Mouse (Mus musculus) myocyte (in vitro differentiated cells): ENCODE measurements around the gene Radil. TPM values are rescaled to one million over a fixed set of nuclear protein-coding genes. Genes with fewer than 3 reads are reported as not detected.

ENCODE experiments used
- H3K27me3 ChIP-seq: one replicate; pipeline ENCODE4 v1.6.1; 2011; ENCODE audit not compliant: control insufficient read depth, insufficient read depth, insufficient read length
- H3K36me3 ChIP-seq: one replicate; pipeline ENCODE4 v1.6.1; 2011; ENCODE audit not compliant: control insufficient read depth, insufficient read depth
- H3K4me2 ChIP-seq: one replicate; pipeline ENCODE4 v1.6.1; 2011; ENCODE audit warnings: low read depth, control low read depth
- H3K4me3 ChIP-seq: one replicate; pipeline ENCODE4 v1.5.1; 2011; ENCODE audit warnings: mild to moderate bottlenecking, control low read depth, moderate library complexity
- H3K79me2 ChIP-seq: one replicate; pipeline ENCODE4 v1.6.1; 2011; ENCODE audit not compliant: control insufficient read depth, insufficient read depth
- H3ac ChIP-seq: one replicate; pipeline ENCODE4 v1.6.1; 2011; ENCODE audit not compliant: control insufficient read depth, insufficient read length
- CEBPB ChIP-seq: IDR thresholded peaks from 2 replicates; pipeline ENCODE4 v1.6.1; 2011; ENCODE audit warnings: mild to moderate bottlenecking, moderate library complexity; ENCODE audit not compliant: poor library complexity, insufficient read depth, severe bottlenecking
- E2F4 ChIP-seq: IDR thresholded peaks from one replicate; pipeline ENCODE4 v1.6.1; 2011; ENCODE audit warnings: mild to moderate bottlenecking, control low read depth, moderate library complexity; ENCODE audit not compliant: insufficient read depth
- MAX ChIP-seq: IDR thresholded peaks from one replicate; pipeline ENCODE4 v1.6.1; 2011; ENCODE audit warnings: low read depth, mild to moderate bottlenecking, control low read depth
- MYOD1 ChIP-seq, 3 experiments: IDR thresholded peaks; one replicate each; pipeline ENCODE4 v1.6.1; 2011; ENCODE audit warnings: control low read depth in 2 of 3, low read depth in 2 of 3, mild to moderate bottlenecking in 2 of 3, moderate library complexity in 1 of 3; ENCODE audit not compliant: insufficient read length in 2 of 3, control insufficient read depth in 1 of 3
- MYOG ChIP-seq, 3 experiments: IDR thresholded peaks; one replicate each; pipeline ENCODE4 v1.6.1; 2011; ENCODE audit warnings: control low read depth in 2 of 3, low read depth in 2 of 3, mild to moderate bottlenecking in 2 of 3; ENCODE audit not compliant: insufficient read length in 2 of 3, control insufficient read depth in 1 of 3, insufficient read depth in 1 of 3
- POLR2A ChIP-seq: IDR thresholded peaks from one replicate; pipeline ENCODE4 v1.6.1; 2011; ENCODE audit warnings: low read depth, mild to moderate bottlenecking, control low read depth, moderate library complexity; ENCODE audit not compliant: insufficient read length
- POLR2AphosphoS2 ChIP-seq: IDR thresholded peaks from one replicate; pipeline ENCODE4 v1.6.1; 2011; ENCODE audit warnings: low read depth, control low read depth; ENCODE audit not compliant: insufficient read length
- REST ChIP-seq: IDR thresholded peaks from one replicate; pipeline ENCODE4 v1.6.1; 2011; ENCODE audit warnings: mild to moderate bottlenecking, control low read depth, moderate library complexity; ENCODE audit not compliant: insufficient read depth, insufficient read length
- SRF ChIP-seq: IDR thresholded peaks from one replicate; pipeline ENCODE4 v1.6.1; 2011; ENCODE audit warnings: low read depth; ENCODE audit not compliant: control insufficient read depth, insufficient read length
- TCF12 ChIP-seq: IDR thresholded peaks from one replicate; pipeline ENCODE4 v1.6.1; 2011; ENCODE audit warnings: mild to moderate bottlenecking, control low read depth; ENCODE audit not compliant: poor library complexity, insufficient read depth, severe bottlenecking
- TCF3 ChIP-seq: IDR thresholded peaks from one replicate; pipeline ENCODE4 v1.6.1; 2011; ENCODE audit warnings: low read depth, control low read depth; ENCODE audit not compliant: insufficient read length
- USF1 ChIP-seq: IDR thresholded peaks from one replicate; pipeline ENCODE4 v1.6.1; 2011; ENCODE audit warnings: low read depth, mild to moderate bottlenecking, control low read depth, moderate library complexity
- polyA plus RNA-seq: library from polyadenylated mRNA; unstranded; fragments of >200 nt; fragmentation: generic; extraction: Trizol; gene quantifications from one replicate; pipeline ENCODE4 v1.2.1, GENCODE M21; 2012; ENCODE audit warnings: missing spikeins

Gene Radil
- polyA plus RNA-seq, 1 experiment = 1.6 TPM

DNA sequence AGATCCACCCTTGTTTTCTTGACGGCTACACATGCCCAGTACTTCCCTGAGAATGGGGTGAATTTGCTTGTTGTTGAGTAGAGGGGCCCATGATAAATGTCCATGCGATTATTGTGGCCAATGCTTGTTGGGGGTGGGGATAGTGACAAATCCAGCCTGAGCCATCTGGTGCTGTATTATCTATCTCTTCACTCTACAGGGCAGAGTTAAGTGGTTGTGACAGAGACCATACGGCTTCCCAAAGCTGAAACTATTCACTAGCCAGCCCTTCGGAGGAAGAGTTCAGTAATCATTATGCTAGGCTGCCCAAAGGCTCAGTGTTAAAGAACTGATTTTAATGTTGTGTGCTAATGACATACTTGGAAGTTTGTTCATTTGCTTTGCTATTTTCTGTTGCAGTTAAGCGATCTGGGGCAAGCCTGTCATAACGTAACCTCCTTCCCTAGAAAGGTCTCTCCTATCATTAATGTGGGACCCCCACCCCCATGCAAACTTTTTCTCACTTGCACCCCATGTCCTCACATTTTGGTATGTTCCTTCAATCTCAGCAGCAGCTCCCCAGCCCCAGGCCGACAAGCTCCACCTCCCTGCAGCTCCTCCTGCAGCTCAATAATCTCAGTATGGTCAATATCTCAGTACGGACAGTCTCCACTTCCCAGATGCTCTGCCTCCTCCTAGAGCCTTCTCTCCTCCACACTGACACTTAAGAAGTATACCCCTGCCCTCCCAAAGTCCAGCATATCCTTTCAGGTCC lies 26.0 kb downstream of the Radil start:
- H3K4me2 ChIP-seq = no peak overlapping the region
- no peak overlapping the region for H3K4me3 ChIP-seq
- no peaks in the 10 kb centered on the region for H3K27me3 ChIP-seq
- TF ChIP-seq TCF12 (no peak), USF1 (no peak), TCF3 (no peak), E2F4 (no peak), MYOD1 (IDR thresholded peaks at IDR 0.05; ENCODE audit: control insufficient read depth in 1 of 3, insufficient read length in 2 of 3, low read depth in 2 of 3) (no peak), MYOG (IDR thresholded peaks at IDR 0.05; ENCODE audit: control insufficient read depth in 1 of 3, insufficient read depth in 1 of 3, insufficient read length in 2 of 3, low read depth in 2 of 3) (no peak), POLR2A (no peak), REST (no peak), CEBPB (no peak), MAX (no peak), POLR2AphosphoS2 (no peak), SRF (no peak)
- no peak overlapping the region for H3ac ChIP-seq
- no peaks in the 10 kb centered on the region for H3K36me3 ChIP-seq
- no peaks in the 10 kb centered on the region for H3K79me2 ChIP-seq

GRCm38 (mm10) chr5:142521195-142521866 lies 29.6 kb downstream of the Radil start:
- no peaks in the 10 kb centered on the region for H3K79me2 ChIP-seq
- H3K4me2 ChIP-seq = no peak overlapping the region
- no peaks in the 10 kb centered on the region for H3K27me3 ChIP-seq
- TF ChIP-seq MYOG (IDR thresholded peaks at IDR 0.05; ENCODE audit: control insufficient read depth in 1 of 3, insufficient read depth in 1 of 3, insufficient read length in 2 of 3, low read depth in 2 of 3) (no peak), POLR2AphosphoS2 (no peak), MYOD1 (IDR thresholded peaks at IDR 0.05; ENCODE audit: control insufficient read depth in 1 of 3, insufficient read length in 2 of 3, low read depth in 2 of 3) (no peak), POLR2A (no peak), CEBPB (no peak), TCF12 (no peak), REST (no peak), MAX (no peak), E2F4 (no peak), TCF3 (no peak), USF1 (no peak), SRF (no peak)
- H3K36me3 ChIP-seq = no peaks in the 10 kb centered on the region
- H3ac ChIP-seq = no peak overlapping the region
- no peak overlapping the region for H3K4me3 ChIP-seq

DNA sequence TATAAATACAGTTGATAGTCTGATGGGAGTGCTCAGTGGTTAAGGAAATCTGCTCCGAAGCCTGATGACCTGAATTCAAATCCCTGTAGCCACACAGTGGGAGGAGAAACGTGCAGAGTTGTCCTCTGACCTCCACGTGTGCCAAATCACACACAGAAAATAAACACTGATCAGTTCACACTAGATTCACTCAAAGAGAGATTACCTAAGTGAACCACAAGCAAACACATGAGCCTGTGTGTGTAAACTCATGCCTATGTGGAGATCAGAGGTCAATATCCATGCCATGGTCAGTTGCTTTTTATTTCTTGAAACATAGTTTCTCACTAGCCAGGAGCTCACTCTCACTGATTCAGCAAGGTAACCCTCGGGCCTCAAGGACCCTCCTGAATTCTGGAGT lies 30.5 kb downstream of the Radil start:
- no peaks in the 10 kb centered on the region for H3K36me3 ChIP-seq
- no peak for TF ChIP-seq CEBPB
- no peak for TF ChIP-seq POLR2AphosphoS2
- TF ChIP-seq TCF3 = no peak
- TF ChIP-seq TCF12 = no peak
- no peak for TF ChIP-seq E2F4
- no peak for TF ChIP-seq MYOD1 (IDR thresholded peaks at IDR 0.05; ENCODE audit: control insufficient read depth in 1 of 3, insufficient read length in 2 of 3, low read depth in 2 of 3)
- no peak for TF ChIP-seq SRF
- TF ChIP-seq REST = no peak
- no peak for TF ChIP-seq MAX
- no peaks in the 10 kb centered on the region for H3K27me3 ChIP-seq
- no peak overlapping the region for H3K4me2 ChIP-seq
- H3K4me3 ChIP-seq = no peak overlapping the region
- no peak overlapping the region for H3ac ChIP-seq
- H3K79me2 ChIP-seq = no peaks in the 10 kb centered on the region

- TF ChIP-seq USF1 = no peak
- no peak for TF ChIP-seq MYOG (IDR thresholded peaks at IDR 0.05; ENCODE audit: control insufficient read depth in 1 of 3, insufficient read depth in 1 of 3, insufficient read length in 2 of 3, low read depth in 2 of 3)
- TF ChIP-seq TCF12 = no peak
- no peak for TF ChIP-seq TCF3
- no peak for TF ChIP-seq REST
- TF ChIP-seq E2F4 = no peak
- no peak for TF ChIP-seq SRF
- H3K36me3 ChIP-seq = no peaks in the 10 kb centered on the region
- H3K79me2 ChIP-seq = no peaks in the 10 kb centered on the region
- no peak overlapping the region for H3K4me3 ChIP-seq
- H3K27me3 ChIP-seq = no peaks in the 10 kb centered on the region
- no peak overlapping the region for H3K4me2 ChIP-seq
- no peak overlapping the region for H3ac ChIP-seq
Measured at GRCm38 (mm10) chr5:142518973-142519372, 31.9 kb downstream of the Radil start.

DNA sequence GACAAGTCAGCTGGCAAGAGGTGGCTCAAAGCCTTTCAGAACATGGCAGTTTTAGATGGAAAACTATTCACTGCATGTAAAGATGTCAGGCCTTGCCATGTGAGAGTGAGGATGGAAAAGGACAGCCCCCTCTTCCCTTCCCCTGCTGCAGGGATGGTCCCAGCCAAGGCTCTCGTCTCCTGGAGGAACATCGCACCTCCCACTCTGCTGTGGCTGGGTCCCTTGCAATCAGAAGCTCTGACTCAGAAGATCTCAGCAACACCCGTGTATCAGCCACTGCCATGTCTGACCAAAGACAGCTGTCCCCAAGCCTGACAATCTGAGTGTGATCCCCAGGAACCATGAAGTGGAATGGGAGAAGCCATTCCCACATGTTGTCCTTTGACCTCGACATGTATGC lies 38.8 kb downstream of the Radil start:
- no peaks in the 10 kb centered on the region for H3K27me3 ChIP-seq
- no peak for TF ChIP-seq MYOD1 (IDR thresholded peaks at IDR 0.05; ENCODE audit: control insufficient read depth in 1 of 3, insufficient read length in 2 of 3, low read depth in 2 of 3)
- no peak for TF ChIP-seq POLR2A
- TF ChIP-seq TCF12 = no peak
- TF ChIP-seq TCF3 = no peak
- TF ChIP-seq MAX = no peak
- no peak for TF ChIP-seq USF1
- H3K79me2 ChIP-seq = no peaks in the 10 kb centered on the region
- no peaks in the 10 kb centered on the region for H3K36me3 ChIP-seq
- no peak overlapping the region for H3ac ChIP-seq
- H3K4me2 ChIP-seq = no peak overlapping the region
- no peak overlapping the region for H3K4me3 ChIP-seq
